Mouse (Mus musculus): ENCODE data around the gene Frem2. TPM values are rescaled to one million over a fixed set of nuclear protein-coding genes. Genes with fewer than 3 reads are reported as not detected.

Gene Frem2
- polyA plus RNA-seq, 1 experiment = 1.1 TPM

DNA sequence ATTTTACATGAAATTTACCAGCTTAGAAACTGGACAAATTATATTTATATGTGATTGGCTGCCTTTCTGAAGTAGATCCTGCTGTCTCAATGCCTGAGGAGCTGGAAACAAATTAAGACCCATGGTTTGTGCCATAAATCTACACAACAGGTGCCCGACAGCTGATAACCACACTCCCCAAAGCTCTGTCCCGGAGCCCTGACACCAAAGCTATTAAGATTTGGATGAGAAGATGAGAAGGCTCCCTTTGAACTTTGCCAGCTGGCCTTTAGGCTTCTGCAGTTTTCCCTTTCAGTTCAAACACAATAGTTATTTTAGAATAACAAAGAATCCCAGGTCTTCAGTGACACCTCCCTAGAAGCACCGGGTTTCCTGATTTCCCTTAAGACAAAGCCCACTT lies 63.4 kb downstream of the Frem2 start:
- 47% methylated on average over 3 of the region's 3 CpGs for whole genome bisulfite sequencing
- Histone ChIP-seq H3K4me3 (replicated peaks; ENCODE audit: extremely low read depth, low read depth, low read length) (no peak overlapping the region), H3K4me1 (ENCODE audit: control insufficient read depth, insufficient read depth, low read length) (peaks cover 3% of the 10 kb centered on the region; the same call in 1 of the 2 replicates)
- TF ChIP-seq POLR2A (IDR thresholded peaks at IDR 0.05; ENCODE audit: borderline replicate concordance, extremely low read depth, low read depth, low read length) (no peak), CTCF (IDR thresholded peaks at IDR 0.05; ENCODE audit: insufficient read depth, low read length) (no peak)
- no peak for DNase-seq

GRCm38 (mm10) chr3:53592036-53592435 lies 65.1 kb downstream of the Frem2 start:
- DNase-seq = no peak
- Histone ChIP-seq H3K4me3 (replicated peaks; ENCODE audit: extremely low read depth, low read depth, low read length) (no peak overlapping the region), H3K4me1 (ENCODE audit: control insufficient read depth, insufficient read depth, low read length) (no peaks in the 10 kb centered on the region)
- TF ChIP-seq CTCF (IDR thresholded peaks at IDR 0.05; ENCODE audit: insufficient read depth, low read length) = no peak
- TF ChIP-seq POLR2A (IDR thresholded peaks at IDR 0.05; ENCODE audit: borderline replicate concordance, extremely low read depth, low read depth, low read length) = no peak
- WGBS = 92% methylated on average over 7 of the region's 7 CpGs

- Histone ChIP-seq H3K4me1 (ENCODE audit: control insufficient read depth, insufficient read depth, low read length) (no peaks in the 10 kb centered on the region), H3K4me3 (replicated peaks; ENCODE audit: extremely low read depth, low read depth, low read length) (no peak overlapping the region)
- TF ChIP-seq POLR2A (IDR thresholded peaks at IDR 0.05; ENCODE audit: borderline replicate concordance, extremely low read depth, low read depth, low read length) (no peak), CTCF (IDR thresholded peaks at IDR 0.05; ENCODE audit: insufficient read depth, low read length) (0 out of 2 replicates have a peak, but pooled peaks have one; percentile 23)
- 0% methylated on average over 2 of the region's 2 CpGs for WGBS
- DNase-seq = peak; percentile 39
Measured at GRCm38 (mm10) chr3:53590139-53590621, 67.0 kb downstream of the Frem2 start.

- 90% methylated on average over 8 of the region's 8 CpGs for WGBS
Measured at GRCm38 (mm10) chr3:53583248-53583647, 73.9 kb downstream of the Frem2 start.

GRCm38 (mm10) chr3:53580596-53581254 lies 76.4 kb downstream of the Frem2 start:
- DNase-seq = no peak
- Histone ChIP-seq H3K4me1 (ENCODE audit: control insufficient read depth, insufficient read depth, low read length) (peaks cover 4% of the 10 kb centered on the region; the same call in 1 of the 2 replicates), H3K4me3 (replicated peaks; ENCODE audit: extremely low read depth, low read depth, low read length) (no peak overlapping the region)
- 27% methylated on average over 5 of the region's 5 CpGs for whole genome bisulfite sequencing
- no peak for TF ChIP-seq POLR2A (IDR thresholded peaks at IDR 0.05; ENCODE audit: borderline replicate concordance, extremely low read depth, low read depth, low read length)

More at GRCm38 (mm10) chr3:53583248-53583647, 73.9 kb downstream of the Frem2 start:
- H3K4me1 ChIP-seq (ENCODE audit: control insufficient read depth, insufficient read depth, low read length) = peaks cover 4% of the 10 kb centered on the region; the same call in 1 of the 2 replicates
- H3K4me3 ChIP-seq (replicated peaks; ENCODE audit: extremely low read depth, low read depth, low read length) = no peak overlapping the region
- TF ChIP-seq CTCF (IDR thresholded peaks at IDR 0.05; ENCODE audit: insufficient read depth, low read length) = no peak
- TF ChIP-seq POLR2A (IDR thresholded peaks at IDR 0.05; ENCODE audit: borderline replicate concordance, extremely low read depth, low read depth, low read length) = no peak
- no peak for DNase-seq

DNA sequence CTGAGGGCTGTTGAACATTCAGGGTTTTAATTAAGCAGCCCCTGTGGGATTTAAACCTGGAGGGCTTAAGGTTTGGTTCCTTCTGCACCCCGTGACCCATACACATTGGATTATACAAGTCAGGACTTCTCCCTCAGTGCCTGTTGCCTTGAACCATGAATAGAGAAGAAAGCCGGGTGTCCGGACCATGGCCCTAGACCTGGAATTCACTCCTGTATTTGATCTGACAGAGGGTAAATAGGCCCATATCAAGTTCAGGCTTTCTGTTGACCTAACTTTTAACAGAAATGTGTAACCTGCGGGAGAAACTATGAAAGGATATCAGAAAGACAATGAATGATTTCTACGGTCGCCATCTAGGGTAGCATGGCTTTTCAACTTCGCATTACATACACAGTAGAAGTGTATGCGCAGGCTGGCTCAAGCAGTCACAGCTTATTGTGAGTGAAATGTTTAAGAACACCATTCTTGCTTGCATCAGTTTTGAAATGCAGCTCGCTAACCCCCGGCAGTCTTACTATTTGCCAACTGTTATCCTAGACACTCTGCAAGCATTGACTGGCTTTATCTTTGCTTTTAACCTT lies 77.9 kb downstream of the Frem2 start:
- TF ChIP-seq POLR2A (IDR thresholded peaks at IDR 0.05; ENCODE audit: borderline replicate concordance, extremely low read depth, low read depth, low read length) = no peak
- TF ChIP-seq CTCF (IDR thresholded peaks at IDR 0.05; ENCODE audit: insufficient read depth, low read length) = no peak
- no peak for DNase-seq
- WGBS = 82% methylated on average over 10 of the region's 10 CpGs
- Histone ChIP-seq H3K4me3 (replicated peaks; ENCODE audit: extremely low read depth, low read depth, low read length) (no peak overlapping the region), H3K4me1 (ENCODE audit: control insufficient read depth, insufficient read depth, low read length) (peaks cover 4% of the 10 kb centered on the region; the same call in 1 of the 2 replicates)

GRCm38 (mm10) chr3:53576320-53577116 lies 80.6 kb downstream of the Frem2 start:
- no peak for TF ChIP-seq CTCF (IDR thresholded peaks at IDR 0.05; ENCODE audit: insufficient read depth, low read length)
- no peak for TF ChIP-seq POLR2A (IDR thresholded peaks at IDR 0.05; ENCODE audit: borderline replicate concordance, extremely low read depth, low read depth, low read length)
- peaks cover 4% of the 10 kb centered on the region; the same call in 1 of the 2 replicates for H3K4me1 ChIP-seq (ENCODE audit: control insufficient read depth, insufficient read depth, low read length)
- DNase-seq = no peak
- 56% methylated on average over 7 of the region's 7 CpGs for WGBS
- no peak overlapping the region for H3K4me3 ChIP-seq (replicated peaks; ENCODE audit: extremely low read depth, low read depth, low read length)

GRCm38 (mm10) chr3:53574123-53574522 lies 83.0 kb downstream of the Frem2 start:
- WGBS = 56% methylated on average over 9 of the region's 9 CpGs
- H3K4me1 ChIP-seq (ENCODE audit: control insufficient read depth, insufficient read depth, low read length) = no peaks in the 10 kb centered on the region
- TF ChIP-seq POLR2A (IDR thresholded peaks at IDR 0.05; ENCODE audit: borderline replicate concordance, extremely low read depth, low read depth, low read length) = no peak
- TF ChIP-seq CTCF (IDR thresholded peaks at IDR 0.05; ENCODE audit: insufficient read depth, low read length) = no peak
- no peak for DNase-seq
- no peak overlapping the region for H3K4me3 ChIP-seq (replicated peaks; ENCODE audit: extremely low read depth, low read depth, low read length)

DNA sequence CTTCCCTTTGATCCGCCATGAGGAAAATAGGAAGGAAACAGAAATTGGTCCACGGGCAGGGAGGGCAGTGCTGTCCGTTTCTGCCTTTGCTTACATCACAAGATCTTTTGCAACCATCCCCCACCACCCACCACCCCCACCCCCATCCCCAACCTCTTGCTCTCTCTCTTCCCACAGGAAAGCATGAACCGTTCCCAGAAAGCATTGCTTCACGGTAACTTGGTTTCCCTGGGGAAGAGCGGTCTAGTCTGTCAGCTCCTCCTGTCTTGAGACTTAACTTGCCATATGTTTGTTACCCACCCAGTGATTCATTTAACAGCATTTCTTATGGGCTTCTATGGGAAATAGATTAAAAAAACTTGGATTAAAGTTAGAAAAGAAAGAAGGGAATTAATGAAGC lies 85.5 kb downstream of the Frem2 start:
- Histone ChIP-seq H3K4me1 (ENCODE audit: control insufficient read depth, insufficient read depth, low read length) (no peaks in the 10 kb centered on the region), H3K4me3 (replicated peaks; ENCODE audit: extremely low read depth, low read depth, low read length) (no peak overlapping the region)
- 65% methylated on average over 6 of the region's 6 CpGs for WGBS
- TF ChIP-seq POLR2A (IDR thresholded peaks at IDR 0.05; ENCODE audit: borderline replicate concordance, extremely low read depth, low read depth, low read length) = no peak
- no peak for TF ChIP-seq CTCF (IDR thresholded peaks at IDR 0.05; ENCODE audit: insufficient read depth, low read length)
- DNase-seq = no peak

Data from lung, adult 2 months (tissue).